Mouse (Mus musculus): ENCODE data around the gene Rnf212. TPM values are rescaled to one million over a fixed set of nuclear protein-coding genes. Genes with fewer than 3 reads are reported as not detected.

Rnf212 gene
- total RNA-seq, 2 experiments from 2014 or later: not detected

Other genes with a start within 250 kb of the Rnf212 start
- 10 to 100 TPM in 1 of 2 experiments, 1 to 10 TPM in 1; 7.1 to 13.8 TPM for gene Cplx1, start 225.0 kb downstream of the Rnf212 start, total RNA-seq (2021)
- gene Gak, start 145.2 kb downstream of the Rnf212 start, total RNA-seq (2021): 10 to 100 TPM; 65.8 to 74.6 TPM
- 10 to 100 TPM; 20.3 to 22.8 TPM for gene Tmem175, start 145.2 kb downstream of the Rnf212 start, total RNA-seq (2021)
- 10 to 100 TPM in 1 of 2 experiments, 1 to 10 TPM in 1; 9.0 to 15.2 TPM for gene Idua, start 114.7 kb downstream of the Rnf212 start, total RNA-seq (2021)
- 10 to 100 TPM; 16.7 to 23.7 TPM for gene Dgkq, start 105.3 kb downstream of the Rnf212 start, total RNA-seq (2021)
- gene Slc26a1, start 99.4 kb downstream of the Rnf212 start, total RNA-seq (2021): 10 to 100 TPM in 1 of 2 experiments, 1 to 10 TPM in 1; 5.7 to 11.4 TPM
- 10 to 100 TPM; 42.5 to 52.7 TPM for gene Fgfrl1, start 82.6 kb downstream of the Rnf212 start, total RNA-seq (2021)
- gene Tmed11, start 20.4 kb upstream of the Rnf212 start, total RNA-seq (2021): not detected
- gene Vmn2r8, start 33.9 kb upstream of the Rnf212 start, total RNA-seq (2021): not detected
- gene Vmn2r9, start 77.6 kb upstream of the Rnf212 start, total RNA-seq (2021): not detected
- gene Vmn2r10, start 231.5 kb upstream of the Rnf212 start, total RNA-seq (2021): not detected